Mouse (Mus musculus) limb, embryonic 11.5 days (tissue): ENCODE measurements around the gene Gm11239. TPM values are rescaled to one million over a fixed set of nuclear protein-coding genes. Genes with fewer than 3 reads are reported as not detected.
"Not testable (repeated sequence)": the region's sequence is repeated elsewhere in the genome, so short reads cannot be mapped to it uniquely, and the experiment has no call there.

Experiments
- ATAC-seq: fragments of 200-750 bp; cut with Nextera tagmentation; 2 replicates; pipeline ENCODE4 v1.8.0; 2017; ENCODE audit warnings: low read depth; ENCODE audit not compliant: insufficient number of reproducible peaks, low FRiP score, low TSS enrichment
- DNase-seq: peaks from one replicate; pipeline ENCODE4 v3.0.0-alpha.2; 2015; ENCODE audit warnings: low spot score
- H3K27ac ChIP-seq: fragments of 300-500 bp; sonication (generic); replicated peaks from 2 replicates; pipeline ENCODE4 v1.5.1; 2014; ENCODE audit warnings: low read depth, mild to moderate bottlenecking, low read length
- H3K27me3 ChIP-seq: fragments of 300-500 bp; sonication (generic); 2 replicates; pipeline ENCODE4 v1.6.1; 2014; ENCODE audit warnings: mild to moderate bottlenecking, low read length, mixed read lengths; ENCODE audit not compliant: control insufficient read depth, insufficient read depth
- H3K36me3 ChIP-seq: fragments of 300-500 bp; sonication (generic); 2 replicates; pipeline ENCODE4 v1.6.1; 2014; ENCODE audit warnings: mild to moderate bottlenecking, low read length, moderate library complexity, mixed read lengths; ENCODE audit not compliant: control insufficient read depth, insufficient read depth
- H3K4me1 ChIP-seq: fragments of 300-500 bp; sonication (generic); 2 replicates; pipeline ENCODE4 v1.6.1; 2014; ENCODE audit warnings: low read length, mixed read lengths; ENCODE audit not compliant: control insufficient read depth, insufficient read depth
- H3K4me2 ChIP-seq: fragments of 300-500 bp; sonication (generic); 2 replicates; pipeline ENCODE4 v1.6.1; 2014; ENCODE audit warnings: low read depth, mild to moderate bottlenecking, moderate library complexity; ENCODE audit not compliant: severe bottlenecking
- H3K4me3 ChIP-seq: fragments of 300-500 bp; sonication (generic); 2 replicates; pipeline ENCODE4 v1.5.1; 2014; ENCODE audit warnings: low read depth, low read length
- H3K9ac ChIP-seq: fragments of 300-500 bp; sonication (generic); 2 replicates; pipeline ENCODE4 v1.6.1; 2014; ENCODE audit warnings: mild to moderate bottlenecking, low read length
- H3K9me3 ChIP-seq: fragments of 300-500 bp; sonication (generic); 2 replicates; pipeline ENCODE4 v1.6.1; 2016; ENCODE audit warnings: low read length; ENCODE audit not compliant: control insufficient read depth
- WGBS: fragments of 180-500 bp; shearing (Covaris S2); extraction: QIAGEN DNeasy Blood & Tissue Kit; methylation state at CpG from one replicate; pipeline ENCODE4 v1.1.7; 2014; 5-methylcytosine and 5-hydroxymethylcytosine counted together
- polyA plus RNA-seq: library from polyadenylated mRNA; unstranded; fragments of >200 nt; fragmentation: Nextera tagmentation; extraction: Ambion mirVana; gene quantifications from 2 replicates; pipeline ENCODE4 v1.2.1, GENCODE M21; 2014

Gene Gm11239
- not detected in 2 replicates for polyA plus RNA-seq

GRCm38 (mm10) chr4:73668054-73668453 lies at the start of gene Gm11239:
TSS of gene Gm11239 (plus strand) at chr4:73668354.
- H3K9me3 ChIP-seq, H3K27me3 ChIP-seq, DNase-seq, H3K27ac ChIP-seq, H3K36me3 ChIP-seq, ATAC-seq, H3K4me1 ChIP-seq, H3K9ac ChIP-seq, H3K4me3 ChIP-seq, H3K4me2 ChIP-seq: not testable (repeated sequence)
- no CpG with 5 or more reads among the region's 4 CpGs for WGBS

DNA sequence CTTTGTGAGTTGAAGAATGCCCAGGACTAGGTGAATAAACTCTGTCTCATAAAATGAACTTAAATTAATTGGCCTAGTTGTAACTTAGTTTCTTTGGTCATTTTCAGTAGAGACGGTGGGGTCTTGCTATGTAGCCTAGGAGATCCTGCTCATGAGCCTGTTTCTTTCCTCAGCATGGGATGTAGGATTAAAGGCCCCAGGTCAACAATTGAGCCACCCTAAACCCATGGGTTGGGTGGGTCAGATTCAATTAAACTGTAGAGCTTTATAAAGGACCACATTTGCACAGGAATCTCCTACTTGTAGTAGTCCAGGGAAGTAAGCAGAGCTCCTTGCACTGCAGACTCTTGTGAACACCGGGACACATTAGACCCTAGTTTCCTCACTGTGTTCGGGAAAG lies 45.5 kb upstream of the Gm11239 start, which contains the start of gene Gm11237:
Gene Gm11237, plus strand, starts transcription at position 301 of the 400 bp plus-strand sequence.
- not testable (repeated sequence) for H3K27ac ChIP-seq, H3K4me1 ChIP-seq, H3K4me2 ChIP-seq, DNase-seq, H3K9me3 ChIP-seq, H3K27me3 ChIP-seq, H3K36me3 ChIP-seq, H3K4me3 ChIP-seq, H3K9ac ChIP-seq, ATAC-seq
- WGBS = no CpG with 5 or more reads among the region's 3 CpGs

GRCm38 (mm10) chr4:73637821-73638220 lies 30.3 kb upstream of the Gm11239 start, which contains the start of gene Gm11236:
TSS of gene Gm11236 (plus strand) at chr4:73638121.
- H3K4me1 ChIP-seq, H3K9ac ChIP-seq, H3K27me3 ChIP-seq, H3K9me3 ChIP-seq, H3K27ac ChIP-seq, H3K4me2 ChIP-seq, ATAC-seq, H3K4me3 ChIP-seq, DNase-seq, H3K36me3 ChIP-seq: not testable (repeated sequence)
- no CpG with 5 or more reads among the region's 4 CpGs for WGBS

GRCm38 (mm10) chr4:73661864-73662263 lies 6.3 kb upstream of the Gm11239 start:
- ATAC-seq, H3K36me3 ChIP-seq: not testable (repeated sequence)
- WGBS = 78% methylated on average over 4 of the region's 4 CpGs

GRCm38 (mm10) chr4:73683216-73683615 lies 15.1 kb downstream of the Gm11239 start, which contains the start of gene Gm428:
TSS of gene Gm428 (plus strand) at chr4:73683516.
- not testable (repeated sequence) for DNase-seq, H3K9me3 ChIP-seq, H3K4me1 ChIP-seq, H3K27ac ChIP-seq, H3K9ac ChIP-seq, H3K4me3 ChIP-seq, H3K36me3 ChIP-seq, ATAC-seq, H3K27me3 ChIP-seq, H3K4me2 ChIP-seq
- 80% methylated on average over 1 of the region's 4 CpGs for WGBS

More at GRCm38 (mm10) chr4:73661864-73662263, 6.3 kb upstream of the Gm11239 start:
- H3K9me3 ChIP-seq, DNase-seq, H3K4me3 ChIP-seq, H3K9ac ChIP-seq, H3K4me1 ChIP-seq, H3K27ac ChIP-seq, H3K4me2 ChIP-seq, H3K27me3 ChIP-seq: not testable (repeated sequence)

- no peaks in the 10 kb centered on the region for H3K27me3 ChIP-seq
- 85% methylated on average over 1 of the region's 1 CpGs for WGBS
- DNase-seq (no peak), ATAC-seq (no peak)
- H3K4me2 ChIP-seq = no peak overlapping the region
- no peak overlapping the region for H3K27ac ChIP-seq
- no peaks in the 10 kb centered on the region for H3K9me3 ChIP-seq
- H3K4me1 ChIP-seq = no peaks in the 10 kb centered on the region
- no peak overlapping the region for H3K4me3 ChIP-seq
- no peaks in the 10 kb centered on the region for H3K36me3 ChIP-seq
- H3K9ac ChIP-seq = no peak overlapping the region
Measured at GRCm38 (mm10) chr4:73718761-73719160, 50.6 kb downstream of the Gm11239 start.

- Histone ChIP-seq H3K4me1 (no peaks in the 10 kb centered on the region), H3K9me3 (no peaks in the 10 kb centered on the region), H3K9ac (no peak overlapping the region), H3K4me3 (no peak overlapping the region), H3K27ac (no peak overlapping the region), H3K4me2 (no peak overlapping the region), H3K36me3 (no peaks in the 10 kb centered on the region), H3K27me3 (no peaks in the 10 kb centered on the region)
- ATAC-seq = no peak
- no peak for DNase-seq
Measured at GRCm38 (mm10) chr4:73719819-73720218, 51.7 kb downstream of the Gm11239 start.

Other genes starting within 250 kb of the Gm11239 start
- gene Gm11238, start 60.5 kb upstream of the Gm11239 start, polyA plus RNA-seq = not detected in 2 replicates
- not detected in 2 replicates for gene Gm11237, start 45.4 kb upstream of the Gm11239 start, polyA plus RNA-seq
- gene Gm11236, start 30.2 kb upstream of the Gm11239 start, polyA plus RNA-seq = not detected in 2 replicates
- gene Gm428, start 15.2 kb downstream of the Gm11239 start, polyA plus RNA-seq = not detected in 2 replicates
- gene Rasef, start 122.6 kb downstream of the Gm11239 start, polyA plus RNA-seq = 1.7 and 1.9 TPM in 2 replicates
- gene Gm11758, start 207.9 kb downstream of the Gm11239 start, polyA plus RNA-seq = not detected in 2 replicates
- gene Gm11757, start 222.8 kb downstream of the Gm11239 start, polyA plus RNA-seq = not detected in 2 replicates
- gene Gm13871, start 237.6 kb downstream of the Gm11239 start, polyA plus RNA-seq = not detected in 2 replicates